Mouse (Mus musculus) ES-E14 (cell line): ENCODE data around the gene Myod1. TPM values are rescaled to one million over a fixed set of nuclear protein-coding genes. Genes with fewer than 3 reads are reported as not detected.
A peak's percentile ranks its signal among the peaks of the same experiment; 100 is the strongest.

Experiments used
- DNase-seq: peaks from one replicate; pipeline ENCODE4 v3.0.0-alpha.2; 2013; ENCODE audit warnings: low read depth, low spot score
- H3K27ac ChIP-seq: 2 replicates; pipeline ENCODE4 v1.5.1; 2012; ENCODE audit warnings: low read depth, mild to moderate bottlenecking, low read length, moderate library complexity, mixed read lengths; ENCODE audit not compliant: poor library complexity, insufficient read depth, severe bottlenecking
- H3K36me3 ChIP-seq: 2 replicates; pipeline ENCODE4 v1.6.1; 2012; ENCODE audit warnings: mild to moderate bottlenecking, low read length, moderate library complexity, mixed read lengths; ENCODE audit not compliant: control insufficient read depth, poor library complexity, insufficient read depth, severe bottlenecking
- H3K4me1 ChIP-seq, 2 experiments: fragments of 150-350 bp in 1 of 2; sonication (generic) in 1 of 2; 2 replicates each; pipeline ENCODE4 v1.6.1; 2012; ENCODE audit warnings: low read length in 2 of 2, mild to moderate bottlenecking in 1 of 2, mixed read lengths in 1 of 2; ENCODE audit not compliant: control insufficient read depth in 2 of 2, insufficient read depth in 2 of 2, poor library complexity in 1 of 2
- H3K4me3 ChIP-seq, 2 experiments: fragments of 150-350 bp in 1 of 2; sonication (generic) in 1 of 2; 2 replicates each; pipeline ENCODE4 v1.5.1; 2012; ENCODE audit warnings: low read length in 2 of 2, low read depth in 1 of 2, mild to moderate bottlenecking in 1 of 2, mixed read lengths in 1 of 2; ENCODE audit not compliant: insufficient read depth in 1 of 2, poor library complexity in 1 of 2, severe bottlenecking in 1 of 2
- H3K9ac ChIP-seq: 2 replicates; pipeline ENCODE4 v1.6.1; 2012; ENCODE audit warnings: low read depth, mild to moderate bottlenecking, low read length, mixed read lengths; ENCODE audit not compliant: poor library complexity, insufficient read depth, severe bottlenecking
- H3K9me3 ChIP-seq: fragments of 150-350 bp; sonication (generic); 2 replicates; pipeline ENCODE4 v1.6.1; 2012; ENCODE audit warnings: low read depth, mild to moderate bottlenecking, low read length; ENCODE audit not compliant: control insufficient read depth, insufficient read depth
- CHD2 ChIP-seq: IDR thresholded peaks from 2 replicates; pipeline ENCODE4 v1.6.1; 2014; ENCODE audit warnings: mild to moderate bottlenecking, low read depth, low read length, inconsistent platforms
- HCFC1 ChIP-seq: IDR thresholded peaks from 2 replicates; pipeline ENCODE4 v1.6.1; 2012; ENCODE audit warnings: low read length, inconsistent platforms, borderline replicate concordance; ENCODE audit not compliant: insufficient read depth
- MAFK ChIP-seq: IDR thresholded peaks from 2 replicates; pipeline ENCODE4 v1.6.1; 2014; ENCODE audit warnings: mild to moderate bottlenecking, low read depth, low read length, inconsistent platforms; ENCODE audit not compliant: insufficient read depth
- ZC3H11A ChIP-seq: IDR thresholded peaks from 2 replicates; pipeline ENCODE4 v1.6.1; 2012; ENCODE audit warnings: low read depth, mild to moderate bottlenecking, inconsistent platforms, low read length, borderline replicate concordance
- ZNF384 ChIP-seq: IDR thresholded peaks from 2 replicates; pipeline ENCODE4 v1.6.1; 2012; ENCODE audit warnings: low read depth, low read length, inconsistent platforms
- in situ Hi-C, 2 experiments: fragments of 600-800 bp; cut with MboI; formaldehyde crosslinking; loops; one replicate each; pipeline ENCODE4 v1.15.1; 2025; ENCODE audit warnings: low sequenced_read_pairs in 2 of 2, inconsistent platforms in 1 of 2; ENCODE audit not compliant: unreplicated experiment in 2 of 2
- total RNA-seq: library from RNA; depleted of rRNA; stranded (reverse); fragments of 300-350 nt; gene quantifications from 2 replicates; pipeline ENCODE4 v1.2.3, GENCODE M21; 2012

The Myod1 gene
- total RNA-seq, 1 experiment, result not detected

- Histone ChIP-seq H3K9ac (no peak overlapping the region), H3K36me3 (no peaks in the 10 kb centered on the region), H3K4me3 (no peak overlapping the region), H3K9me3 (no peaks in the 10 kb centered on the region), H3K4me1 (no peaks in the 10 kb centered on the region), H3K27ac (no peak overlapping the region)
- no peak for TF ChIP-seq ZC3H11A
- TF ChIP-seq HCFC1, result no peak
- no peak for TF ChIP-seq ZNF384
- no peak for TF ChIP-seq CHD2
- TF ChIP-seq MAFK, result no peak
- no peak for DNase-seq
- in situ Hi-C loops, result no loop called here
Observed at GRCm38 (mm10) chr7:46340295-46340694, 36.0 kb upstream of the Myod1 start.

GRCm38 (mm10) chr7:46341471-46341870 is 34.8 kb upstream of the Myod1 start:
- Histone ChIP-seq H3K4me1 (no peaks in the 10 kb centered on the region), H3K4me3 (no peak overlapping the region), H3K9me3 (no peaks in the 10 kb centered on the region), H3K9ac (no peak overlapping the region), H3K36me3 (no peaks in the 10 kb centered on the region), H3K27ac (no peak overlapping the region)
- no peak for DNase-seq
- TF ChIP-seq ZNF384, result no peak
- TF ChIP-seq MAFK, result no peak
- TF ChIP-seq CHD2, result no peak
- no peak for TF ChIP-seq ZC3H11A
- no peak for TF ChIP-seq HCFC1
- in situ Hi-C loops, result no loop called here

DNA sequence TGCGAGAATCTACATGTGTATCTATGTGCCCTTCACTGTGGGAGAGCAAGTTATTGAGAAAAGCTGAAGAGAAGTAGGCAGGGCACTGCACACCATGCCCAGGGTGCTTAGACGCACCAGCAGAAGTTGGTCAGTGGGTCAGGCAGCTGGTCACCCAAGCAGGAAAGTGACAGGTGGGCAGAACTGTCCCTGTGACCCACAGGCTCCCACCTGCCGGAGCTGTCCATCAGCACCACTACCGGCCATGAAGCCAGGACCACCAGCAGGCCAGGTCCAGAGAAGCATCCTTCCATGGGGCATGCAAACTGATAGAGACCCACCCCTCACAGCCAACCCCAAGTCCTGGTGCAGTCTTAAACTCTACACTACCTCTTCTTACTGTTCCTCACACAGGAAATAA is 28.6 kb upstream of the Myod1 start:
- Histone ChIP-seq H3K9me3 (no peaks in the 10 kb centered on the region), H3K4me1 (peaks cover 0 to 4% of the 10 kb centered on the region in 2 experiments; a peak in 1 of 4 replicates), H3K36me3 (no peaks in the 10 kb centered on the region), H3K27ac (no peak overlapping the region), H3K4me3 (no peak overlapping the region), H3K9ac (no peak overlapping the region)
- no peak for DNase-seq
- TF ChIP-seq CHD2 (no peak), ZC3H11A (no peak), ZNF384 (no peak), MAFK (no peak), HCFC1 (no peak)
- in situ Hi-C loops, result no loop called here

- H3K9ac ChIP-seq, result peak overlapping the region; percentile 18; the same call in 1 of the 2 replicates
- DNase-seq, result no peak
- in situ Hi-C loops, result no loop called here
- peak overlapping the region in 1 of 2 experiments; percentile 69; a peak in 2 of 4 replicates for H3K4me3 ChIP-seq
- peaks cover 0 to 4% of the 10 kb centered on the region in 2 experiments; a peak in 1 of 4 replicates for H3K4me1 ChIP-seq
- no peaks in the 10 kb centered on the region for H3K9me3 ChIP-seq
- H3K36me3 ChIP-seq, result no peaks in the 10 kb centered on the region
- no peak overlapping the region for H3K27ac ChIP-seq
- no peak for TF ChIP-seq ZC3H11A
- TF ChIP-seq CHD2, result no peak
Observed at GRCm38 (mm10) chr7:46348813-46349212, 27.5 kb upstream of the Myod1 start.

DNA sequence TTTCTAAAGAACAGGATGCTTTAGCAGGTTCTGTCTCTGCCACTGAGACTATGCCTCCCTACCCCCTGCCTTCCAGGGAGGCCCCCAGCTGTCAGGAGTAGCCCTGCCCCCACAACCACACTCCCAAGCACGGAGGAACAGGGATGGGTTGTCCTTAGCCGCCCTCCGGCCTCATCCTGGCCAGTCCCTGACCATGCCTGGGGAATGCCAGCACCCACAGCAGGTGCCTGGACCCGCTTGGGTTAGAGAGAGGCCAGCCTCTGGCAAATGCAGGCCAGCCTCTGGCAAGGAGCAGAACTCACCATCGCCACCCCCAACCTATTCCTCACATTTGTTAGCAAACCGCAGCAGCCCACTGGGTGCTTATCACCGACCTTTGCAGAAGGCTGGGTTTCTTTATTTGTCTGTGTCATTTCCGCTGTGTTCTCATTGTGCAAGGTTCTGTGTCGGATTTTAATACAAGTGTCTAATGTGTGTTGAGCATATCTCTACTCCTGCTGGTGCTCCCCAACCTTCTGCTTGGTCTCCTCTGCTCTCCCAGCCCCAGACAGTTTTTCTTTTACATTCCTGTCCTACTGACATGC is 26.1 kb upstream of the Myod1 start:
- in situ Hi-C loops, result no loop called here
- H3K27ac ChIP-seq, result no peak overlapping the region
- no peak for DNase-seq
- no peak overlapping the region for H3K4me3 ChIP-seq
- TF ChIP-seq MAFK, result no peak
- TF ChIP-seq HCFC1, result no peak
- no peak for TF ChIP-seq ZC3H11A
- no peak for TF ChIP-seq CHD2
- no peak for TF ChIP-seq ZNF384
- no peaks in the 10 kb centered on the region for H3K36me3 ChIP-seq
- H3K4me1 ChIP-seq, result peaks cover 0 to 4% of the 10 kb centered on the region in 2 experiments; a peak in 1 of 4 replicates
- no peaks in the 10 kb centered on the region for H3K9me3 ChIP-seq
- no peak overlapping the region for H3K9ac ChIP-seq
